Mouse (Mus musculus): Measurements from ENCODE around the gene Ppt2.

- TF ChIP-seq CTCF (IDR thresholded peaks at IDR 0.05; ENCODE audit: control insufficient read depth, insufficient read depth, low read length) (no peak), POLR2A (IDR thresholded peaks at IDR 0.05; ENCODE audit: borderline replicate concordance, control insufficient read depth, low read depth, low read length) (no peak)
Measured at GRCm38 (mm10) chr17:34628644-34628967, 296 bp upstream of the Ppt2 start.

Data from bone marrow, adult 2 months (tissue).